7 mouse cellular contexts compared by ENCODE assay signal in genomic region chr4:156236651-156237447, GRCm38 (mm10). TPM values are rescaled to one million over a fixed set of nuclear protein-coding genes. Genes with fewer than 3 reads are reported as not detected.
DNase-seq lines count a peak whose midpoint lies in the region; ATAC-seq and TF ChIP-seq lines count a peak whose summit lies in the region.

No protein-coding gene starts in this region.

- H3K9ac ChIP-seq in hindbrain, embryonic 15.5 days = no peak overlapping the region
- H3K9ac ChIP-seq in midbrain, embryonic 13.5 days (replicated peaks) = peak overlapping the region; percentile 82

- intact Hi-C loops in left cerebral cortex, adult 2 months (cut with DNase I) = no loop called here
- intact Hi-C loops in left cerebral cortex, postnatal 10 days (cut with DNase I) = no loop called here

- H3K36me3 ChIP-seq in hindbrain, embryonic 15.5 days = peaks cover 38% of the 10 kb centered on the region
- peaks cover 58% of the 10 kb centered on the region for H3K36me3 ChIP-seq in midbrain, embryonic 13.5 days

- H3K4me2 ChIP-seq in hindbrain, embryonic 15.5 days = peak overlapping the region; percentile 93
- peak overlapping the region; percentile 83 for H3K4me2 ChIP-seq in midbrain, embryonic 13.5 days (replicated peaks)

- peaks cover 20% of the 10 kb centered on the region for H3K4me1 ChIP-seq in hindbrain, embryonic 15.5 days (replicated peaks)
- H3K4me1 ChIP-seq in midbrain, embryonic 13.5 days (replicated peaks) = peaks cover 22% of the 10 kb centered on the region

- H3K9me3 ChIP-seq in hindbrain, embryonic 15.5 days = no peaks in the 10 kb centered on the region
- no peaks in the 10 kb centered on the region for H3K9me3 ChIP-seq in midbrain, embryonic 13.5 days

- H3K27me3 ChIP-seq in hindbrain, embryonic 15.5 days = no peaks in the 10 kb centered on the region
- no peaks in the 10 kb centered on the region for H3K27me3 ChIP-seq in midbrain, embryonic 13.5 days

- DNase-seq in left cerebral cortex, adult 2 months (ENCODE audit: extremely low spot score in 1 of 2, low spot score in 2 of 2) = no peak
- no peak for DNase-seq in left cerebral cortex, postnatal 10 days (ENCODE audit: extremely low spot score in 1 of 2, low spot score in 2 of 2)
- DNase-seq in embryo, embryonic 10 days (ENCODE audit: low spot score) = peak; percentile 75
- no peak for DNase-seq in layer of hippocampus, postnatal 36 days

- TF ChIP-seq CTCF in left cerebral cortex, adult 2 months (IDR thresholded peaks at IDR 0.05) = no peak

- peak overlapping the region; percentile 32 for H3K4me3 ChIP-seq in left cerebral cortex, adult 2 months
- peak overlapping the region; percentile 97 for H3K4me3 ChIP-seq in hindbrain, embryonic 15.5 days
- H3K4me3 ChIP-seq in midbrain, embryonic 13.5 days (replicated peaks) = peak overlapping the region; percentile 92

- 25% methylated on average over 58 of the region's 60 CpGs for WGBS in hindbrain, embryonic 15.5 days
- 21% methylated on average over 58 of the region's 60 CpGs for WGBS in midbrain, embryonic 13.5 days

- H3K27ac ChIP-seq in left cerebral cortex, adult 2 months = no peak overlapping the region
- H3K27ac ChIP-seq in hindbrain, embryonic 15.5 days (replicated peaks) = no peak overlapping the region
- no peak overlapping the region for H3K27ac ChIP-seq in midbrain, embryonic 13.5 days

- ATAC-seq in hindbrain, embryonic 15.5 days (ENCODE audit: low FRiP score, low read depth) = no peak
- no peak for ATAC-seq in midbrain, embryonic 13.5 days
- no peak for ATAC-seq in inflammation-experienced regulatory T-cells, adult 6 months

RNA-seq across cellular contexts. Expression of gene Noc2l, which starts 1.0 kb away (rescaled TPM):
- total RNA-seq in left cerebral cortex, adult 2 months (2021) = 10 to 100 TPM; 73.5 to 76.6 TPM
- total RNA-seq in left cerebral cortex, postnatal 10 days (2021) = 10 to 100 TPM; 61.8 to 63.1 TPM
- polyA plus RNA-seq in hindbrain, embryonic 15.5 days (2015; fragmentation: Nextera tagmentation; extraction: Ambion mirVana) = 53.4 and 59.0 TPM in 2 replicates
- 57.9 and 60.1 TPM in 2 replicates for polyA plus RNA-seq in midbrain, embryonic 13.5 days (2015; fragmentation: Nextera tagmentation; extraction: Ambion mirVana)
- 10 to 100 TPM; 11.2 to 16.2 (median 15.7) TPM for polyA plus RNA-seq in inflammation-experienced regulatory T-cells, adult 6 months (2017; shearing (Covaris generic))
- total RNA-seq in layer of hippocampus, postnatal 36 days (2021) = 10 to 100 TPM; 65.7 to 71.6 TPM

RNA-seq across cellular contexts. Expression of gene Plekhn1, which starts 2.2 kb away (rescaled TPM):
- total RNA-seq in left cerebral cortex, adult 2 months (2021) = 10 to 100 TPM; 39.6 to 39.8 TPM
- 10 to 100 TPM; 33.0 to 37.4 TPM for total RNA-seq in left cerebral cortex, postnatal 10 days (2021)
- 26.1 and 30.4 TPM in 2 replicates for polyA plus RNA-seq in hindbrain, embryonic 15.5 days (2015; fragmentation: Nextera tagmentation; extraction: Ambion mirVana)
- 26.4 and 28.3 TPM in 2 replicates for polyA plus RNA-seq in midbrain, embryonic 13.5 days (2015; fragmentation: Nextera tagmentation; extraction: Ambion mirVana)
- 10 to 100 TPM in 1 of 3 experiments, 1 to 10 TPM in 2; 4.3 to 11.0 (median 8.1) TPM for polyA plus RNA-seq in inflammation-experienced regulatory T-cells, adult 6 months (2017; shearing (Covaris generic))
- 10 to 100 TPM; 43.1 to 44.9 TPM for total RNA-seq in layer of hippocampus, postnatal 36 days (2021)

RNA-seq across cellular contexts. Expression of gene Samd11, which starts 18.6 kb away (rescaled TPM):
- 1 to 10 TPM; 5.3 to 6.3 TPM for total RNA-seq in left cerebral cortex, adult 2 months (2021)
- total RNA-seq in left cerebral cortex, postnatal 10 days (2021) = 1 to 10 TPM; 5.2 to 5.4 TPM
- polyA plus RNA-seq in hindbrain, embryonic 15.5 days (2015; fragmentation: Nextera tagmentation; extraction: Ambion mirVana) = 2.2 and 3.9 TPM in 2 replicates
- 5.2 and 6.0 TPM in 2 replicates for polyA plus RNA-seq in midbrain, embryonic 13.5 days (2015; fragmentation: Nextera tagmentation; extraction: Ambion mirVana)
- polyA plus RNA-seq in inflammation-experienced regulatory T-cells, adult 6 months (2017; shearing (Covaris generic)) = 1 to 10 TPM; 2.5 to 4.0 (median 3.2) TPM
- total RNA-seq in layer of hippocampus, postnatal 36 days (2021) = 1 to 10 TPM; 4.1 to 4.8 TPM

RNA-seq across cellular contexts. Expression of gene Perm1, which starts 21.2 kb away (rescaled TPM):
- total RNA-seq in left cerebral cortex, adult 2 months (2021) = under 1 TPM; 0.25 to 0.30 TPM
- under 1 TPM; 0.22 to 0.28 TPM for total RNA-seq in left cerebral cortex, postnatal 10 days (2021)
- polyA plus RNA-seq in hindbrain, embryonic 15.5 days (2015; fragmentation: Nextera tagmentation; extraction: Ambion mirVana) = 1.9 and 2.5 TPM in 2 replicates
- 2.3 and 2.5 TPM in 2 replicates for polyA plus RNA-seq in midbrain, embryonic 13.5 days (2015; fragmentation: Nextera tagmentation; extraction: Ambion mirVana)
- polyA plus RNA-seq in inflammation-experienced regulatory T-cells, adult 6 months (2017; shearing (Covaris generic)) = under 1 TPM; 0.55 to 0.90 (median 0.74) TPM
- under 1 TPM; 0.28 to 0.37 TPM for total RNA-seq in layer of hippocampus, postnatal 36 days (2021)

RNA-seq across cellular contexts. Expression of gene AW011738, which starts 33.7 kb away (rescaled TPM):
- 1 to 10 TPM; 6.4 to 6.6 TPM for total RNA-seq in left cerebral cortex, adult 2 months (2021)
- total RNA-seq in left cerebral cortex, postnatal 10 days (2021) = 1 to 10 TPM; 3.2 to 4.2 TPM
- polyA plus RNA-seq in hindbrain, embryonic 15.5 days (2015; fragmentation: Nextera tagmentation; extraction: Ambion mirVana) = 4.5 and 5.0 TPM in 2 replicates
- 5.3 and 6.9 TPM in 2 replicates for polyA plus RNA-seq in midbrain, embryonic 13.5 days (2015; fragmentation: Nextera tagmentation; extraction: Ambion mirVana)
- polyA plus RNA-seq in inflammation-experienced regulatory T-cells, adult 6 months (2017; shearing (Covaris generic)) = 1 to 10 TPM; 2.9 to 5.3 (median 3.2) TPM
- 1 to 10 TPM; 5.5 to 6.6 TPM for total RNA-seq in layer of hippocampus, postnatal 36 days (2021)

Comparison
In these comparisons a context has a peak if more than half of its experiments do, and no peak if none do; other contexts are left out.
1. H3K4me3 ChIP-seq: peak in every context shown above with its lines; median percentile 97 in hindbrain, embryonic 15.5 days; 92 in midbrain, embryonic 13.5 days; 32 in left cerebral cortex, adult 2 months.